Mouse (Mus musculus) E14TG2a.4 (cell line): ENCODE results near the gene Ift20.

Experiments
- CTCF ChIP-seq: conservative IDR thresholded peaks from 2 replicates; pipeline ENCODE4 v1.5.1; 2014; ENCODE audit warnings: low read length
- POU5F1 ChIP-seq: IDR thresholded peaks from 2 replicates; pipeline ENCODE4 v1.6.1; 2014; ENCODE audit warnings: low read length, borderline replicate concordance

GRCm38 (mm10) chr11:78495904-78496303 lies 40.3 kb upstream of the Ift20 start:
- no peak for TF ChIP-seq CTCF
- no peak for TF ChIP-seq POU5F1
